Mouse (Mus musculus): Measurements from ENCODE around the gene Ppp1r15a. TPM values are rescaled to one million over a fixed set of nuclear protein-coding genes. Genes with fewer than 3 reads are reported as not detected.
"Not testable (repeated sequence)": the region's sequence is repeated elsewhere in the genome, so short reads cannot be mapped to it uniquely, and the experiment has no call there.

The Ppp1r15a gene
- polyA plus RNA-seq, 1 experiment, result 13.5 TPM

GRCm38 (mm10) chr7:45549641-45550436, 23.8 kb upstream of the Ppp1r15a start:
- no peak for TF ChIP-seq CTCF (IDR thresholded peaks at IDR 0.05; ENCODE audit: borderline replicate concordance, extremely low read depth, insufficient read depth, insufficient read length)
- no peak for TF ChIP-seq POLR2A (IDR thresholded peaks at IDR 0.05; ENCODE audit: borderline replicate concordance, extremely low read depth, insufficient read depth, insufficient read length, poor library complexity, severe bottlenecking)
- no peak for DNase-seq (ENCODE audit: low read depth)

GRCm38 (mm10) chr7:45544525-45544924, 18.5 kb upstream of the Ppp1r15a start:
- no peak for DNase-seq (ENCODE audit: low read depth)
- TF ChIP-seq POLR2A (IDR thresholded peaks at IDR 0.05; ENCODE audit: borderline replicate concordance, extremely low read depth, insufficient read depth, insufficient read length, poor library complexity, severe bottlenecking), result no peak
- TF ChIP-seq CTCF (IDR thresholded peaks at IDR 0.05; ENCODE audit: borderline replicate concordance, extremely low read depth, insufficient read depth, insufficient read length), result peak; percentile 10; the same call in 1 of the 2 replicates

GRCm38 (mm10) chr7:45540213-45540612, 14.1 kb upstream of the Ppp1r15a start:
- no peak for TF ChIP-seq POLR2A (IDR thresholded peaks at IDR 0.05; ENCODE audit: borderline replicate concordance, extremely low read depth, insufficient read depth, insufficient read length, poor library complexity, severe bottlenecking)
- TF ChIP-seq CTCF (IDR thresholded peaks at IDR 0.05; ENCODE audit: borderline replicate concordance, extremely low read depth, insufficient read depth, insufficient read length), result no peak
- DNase-seq (ENCODE audit: low read depth), result no peak

GRCm38 (mm10) chr7:45539095-45539494, 13.0 kb upstream of the Ppp1r15a start:
- DNase-seq (ENCODE audit: low read depth), result no peak
- no peak for TF ChIP-seq POLR2A (IDR thresholded peaks at IDR 0.05; ENCODE audit: borderline replicate concordance, extremely low read depth, insufficient read depth, insufficient read length, poor library complexity, severe bottlenecking)
- TF ChIP-seq CTCF (IDR thresholded peaks at IDR 0.05; ENCODE audit: borderline replicate concordance, extremely low read depth, insufficient read depth, insufficient read length), result no peak

- DNase-seq (ENCODE audit: low read depth), result peak; percentile 90
- TF ChIP-seq CTCF (IDR thresholded peaks at IDR 0.05; ENCODE audit: borderline replicate concordance, extremely low read depth, insufficient read depth, insufficient read length), result no peak
- TF ChIP-seq POLR2A (IDR thresholded peaks at IDR 0.05; ENCODE audit: borderline replicate concordance, extremely low read depth, insufficient read depth, insufficient read length, poor library complexity, severe bottlenecking), result no peak
Measured at GRCm38 (mm10) chr7:45538163-45539041, 12.3 kb upstream of the Ppp1r15a start.

GRCm38 (mm10) chr7:45537602-45538001, 11.5 kb upstream of the Ppp1r15a start:
- DNase-seq (ENCODE audit: low read depth), result no peak
- no peak for TF ChIP-seq CTCF (IDR thresholded peaks at IDR 0.05; ENCODE audit: borderline replicate concordance, extremely low read depth, insufficient read depth, insufficient read length)
- TF ChIP-seq POLR2A (IDR thresholded peaks at IDR 0.05; ENCODE audit: borderline replicate concordance, extremely low read depth, insufficient read depth, insufficient read length, poor library complexity, severe bottlenecking), result no peak

- TF ChIP-seq POLR2A (IDR thresholded peaks at IDR 0.05; ENCODE audit: borderline replicate concordance, extremely low read depth, insufficient read depth, insufficient read length, poor library complexity, severe bottlenecking) (no peak), CTCF (IDR thresholded peaks at IDR 0.05; ENCODE audit: borderline replicate concordance, extremely low read depth, insufficient read depth, insufficient read length) (no peak)
- DNase-seq (ENCODE audit: low read depth), result no peak
Measured at GRCm38 (mm10) chr7:45535676-45536075, 9.6 kb upstream of the Ppp1r15a start.

GRCm38 (mm10) chr7:45530643-45531042, 4.6 kb upstream of the Ppp1r15a start:
- TF ChIP-seq CTCF (IDR thresholded peaks at IDR 0.05; ENCODE audit: borderline replicate concordance, extremely low read depth, insufficient read depth, insufficient read length) (no peak), POLR2A (IDR thresholded peaks at IDR 0.05; ENCODE audit: borderline replicate concordance, extremely low read depth, insufficient read depth, insufficient read length, poor library complexity, severe bottlenecking) (no peak)
- peak; percentile 21 for DNase-seq (ENCODE audit: low read depth)

- TF ChIP-seq POLR2A (IDR thresholded peaks at IDR 0.05; ENCODE audit: borderline replicate concordance, extremely low read depth, insufficient read depth, insufficient read length, poor library complexity, severe bottlenecking), result no peak
- no peak for TF ChIP-seq CTCF (IDR thresholded peaks at IDR 0.05; ENCODE audit: borderline replicate concordance, extremely low read depth, insufficient read depth, insufficient read length)
- no peak for DNase-seq (ENCODE audit: low read depth)
Measured at GRCm38 (mm10) chr7:45529461-45529860, 3.4 kb upstream of the Ppp1r15a start.

GRCm38 (mm10) chr7:45527169-45527568, 1.1 kb upstream of the Ppp1r15a start:
- not testable (repeated sequence) for DNase-seq (ENCODE audit: low read depth)

GRCm38 (mm10) chr7:45526474-45527120, 529 bp upstream of the Ppp1r15a start:
- DNase-seq (ENCODE audit: low read depth), result no peak
- TF ChIP-seq POLR2A (IDR thresholded peaks at IDR 0.05; ENCODE audit: borderline replicate concordance, extremely low read depth, insufficient read depth, insufficient read length, poor library complexity, severe bottlenecking), result no peak
- TF ChIP-seq CTCF (IDR thresholded peaks at IDR 0.05; ENCODE audit: borderline replicate concordance, extremely low read depth, insufficient read depth, insufficient read length), result no peak

Measured in brain, embryonic 14.5 days (tissue).